Mouse (Mus musculus) embryonic facial prominence, embryonic 10.5 days (tissue): ENCODE measurements around the gene Dohh. TPM values are rescaled to one million over a fixed set of nuclear protein-coding genes. Genes with fewer than 3 reads are reported as not detected.

Experiments
- DNase-seq: peaks from one replicate; pipeline ENCODE4 v3.0.0-alpha.2; 2017; ENCODE audit warnings: low spot score
- H3K27ac ChIP-seq: fragments of 300-500 bp; sonication (generic); replicated peaks from 2 replicates; pipeline ENCODE4 v1.5.1; 2016; ENCODE audit warnings: mild to moderate bottlenecking
- H3K27me3 ChIP-seq: fragments of 300-500 bp; sonication (generic); replicated peaks from 2 replicates; pipeline ENCODE4 v1.6.1; 2016; ENCODE audit warnings: low read depth, mild to moderate bottlenecking; ENCODE audit not compliant: poor library complexity, severe bottlenecking
- H3K36me3 ChIP-seq: fragments of 300-500 bp; sonication (generic); replicated peaks from 2 replicates; pipeline ENCODE4 v1.6.1; 2016; ENCODE audit warnings: mild to moderate bottlenecking, moderate library complexity
- H3K4me1 ChIP-seq: fragments of 300-500 bp; sonication (generic); 2 replicates; pipeline ENCODE4 v1.6.1; 2016
- H3K4me3 ChIP-seq: fragments of 300-500 bp; sonication (generic); 2 replicates; pipeline ENCODE4 v1.5.1; 2016; ENCODE audit warnings: mild to moderate bottlenecking, moderate library complexity
- H3K9me3 ChIP-seq: fragments of 300-500 bp; sonication (generic); 2 replicates; pipeline ENCODE4 v1.6.1; 2016; ENCODE audit warnings: mild to moderate bottlenecking
- WGBS: fragments of 180-500 bp; shearing (Covaris S2); methylation state at CpG from one replicate; pipeline ENCODE4 v1.1.7; 2016; 5-methylcytosine and 5-hydroxymethylcytosine counted together
- polyA plus RNA-seq: library from polyadenylated mRNA; unstranded; fragments of >200 nt; fragmentation: Nextera tagmentation; extraction: Ambion mirVana; gene quantifications from 2 replicates; pipeline ENCODE4 v1.2.1, GENCODE M21; 2016

The Dohh gene
- polyA plus RNA-seq, 1 experiment from 2014 or later: 109 TPM

DNA sequence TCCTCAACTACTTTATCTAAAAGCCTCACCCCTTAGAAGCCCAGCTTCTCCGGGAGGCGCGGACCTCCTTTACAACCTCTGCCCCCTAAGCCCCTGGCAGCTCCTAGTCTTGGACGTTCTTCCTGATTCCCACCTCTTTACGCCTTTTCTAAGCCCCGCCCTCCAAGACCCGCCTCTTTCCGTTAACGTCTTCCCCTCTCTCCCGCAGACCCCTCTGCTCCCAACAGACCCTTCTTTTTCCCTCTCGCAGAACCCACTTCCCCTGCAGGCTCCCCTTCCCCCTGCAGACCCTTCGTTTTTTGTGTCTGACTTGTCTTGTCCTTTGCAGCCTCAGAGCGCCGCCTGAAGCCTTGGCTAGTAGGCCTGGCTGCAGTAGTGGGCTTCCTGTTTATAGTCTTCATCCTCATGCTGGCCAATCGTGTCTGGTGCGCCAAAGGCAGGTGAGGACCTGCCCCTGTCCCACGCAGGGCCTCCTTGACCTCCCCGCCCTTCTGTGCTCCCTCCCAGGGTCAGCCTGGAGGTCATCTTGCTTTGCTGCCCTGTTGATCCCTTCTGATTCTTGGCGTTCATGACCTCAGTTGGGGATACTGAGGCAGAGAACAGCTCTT, 9.3 kb downstream of the Dohh start:
- Histone ChIP-seq H3K9me3 (no peaks in the 10 kb centered on the region), H3K4me3 (peak overlapping the region; percentile 53), H3K27me3 (peaks cover 28% of the 10 kb centered on the region), H3K27ac (peak overlapping the region; percentile 68), H3K36me3 (peaks cover 20% of the 10 kb centered on the region), H3K4me1 (peaks cover 39% of the 10 kb centered on the region)
- DNase-seq: no peak
- 5% methylated on average over 19 of the region's 19 CpGs for WGBS

DNA sequence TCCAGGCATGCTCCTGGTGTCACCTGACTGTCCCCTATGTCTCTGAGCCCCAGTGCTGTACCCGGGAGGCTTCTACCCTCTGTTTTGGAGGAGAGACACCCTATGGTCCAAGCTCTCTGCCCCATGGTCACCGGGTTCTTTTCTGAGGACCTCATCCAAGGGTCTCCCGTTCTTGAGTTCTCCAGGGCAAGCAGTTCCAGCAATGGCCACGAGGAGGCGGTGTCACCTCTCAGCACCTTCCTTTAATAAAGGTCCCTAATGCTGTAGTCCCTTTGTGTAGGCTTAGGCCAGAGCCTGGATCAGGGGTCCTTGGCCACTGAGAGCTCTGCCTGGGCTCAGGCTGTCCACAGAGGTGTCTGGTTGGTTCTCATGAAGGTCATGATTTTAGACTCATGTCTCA, 10.9 kb downstream of the Dohh start:
- DNase-seq: peak; percentile 82
- Histone ChIP-seq H3K4me1 (peaks cover 38% of the 10 kb centered on the region), H3K36me3 (peaks cover 25% of the 10 kb centered on the region), H3K27me3 (peaks cover 39% of the 10 kb centered on the region), H3K9me3 (no peaks in the 10 kb centered on the region), H3K4me3 (no peak overlapping the region), H3K27ac (no peak overlapping the region)
- 14% methylated on average over 5 of the region's 5 CpGs for WGBS

GRCm38 (mm10) chr10:81395865-81396264, 11.6 kb downstream of the Dohh start:
- Histone ChIP-seq H3K27ac (no peak overlapping the region; the same call in 1 of the 2 replicates), H3K4me3 (no peak overlapping the region), H3K9me3 (no peaks in the 10 kb centered on the region), H3K27me3 (peaks cover 46% of the 10 kb centered on the region), H3K36me3 (peaks cover 23% of the 10 kb centered on the region), H3K4me1 (peaks cover 46% of the 10 kb centered on the region)
- DNase-seq: no peak
- WGBS: 90% methylated on average over 4 of the region's 4 CpGs

DNA sequence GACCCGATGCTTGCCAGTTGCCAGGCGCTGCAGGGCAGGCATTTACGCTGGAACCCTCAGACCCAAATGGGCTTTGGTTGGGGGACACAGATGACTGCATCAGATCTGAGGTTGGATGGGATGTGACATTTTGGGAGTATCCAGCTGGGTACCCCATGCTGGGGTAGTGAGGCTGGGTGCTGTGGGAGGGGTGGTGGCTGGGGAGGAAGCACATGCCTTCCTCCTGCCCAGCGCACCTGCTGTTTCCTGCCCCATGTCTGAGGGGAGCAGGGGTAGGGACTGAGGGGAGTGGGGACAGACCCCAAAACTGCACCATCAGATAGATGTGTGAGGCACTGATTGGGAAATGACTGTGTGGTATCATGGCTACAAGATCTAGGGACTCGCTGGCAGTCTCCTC, 12.5 kb downstream of the Dohh start:
- H3K27ac ChIP-seq: no peak overlapping the region
- no peaks in the 10 kb centered on the region for H3K9me3 ChIP-seq
- peaks cover 55% of the 10 kb centered on the region for H3K27me3 ChIP-seq
- no peak for DNase-seq
- peaks cover 17% of the 10 kb centered on the region for H3K36me3 ChIP-seq
- H3K4me3 ChIP-seq: no peak overlapping the region
- H3K4me1 ChIP-seq: peaks cover 54% of the 10 kb centered on the region
- 59% methylated on average over 5 of the region's 5 CpGs for WGBS

GRCm38 (mm10) chr10:81399296-81399695, 15.1 kb downstream of the Dohh start:
- Histone ChIP-seq H3K27me3 (peaks cover 72% of the 10 kb centered on the region), H3K4me1 (peaks cover 61% of the 10 kb centered on the region), H3K27ac (peak overlapping the region; percentile 92), H3K4me3 (no peak overlapping the region), H3K36me3 (peaks cover 15% of the 10 kb centered on the region), H3K9me3 (no peaks in the 10 kb centered on the region)
- WGBS: 54% methylated on average over 5 of the region's 5 CpGs
- DNase-seq: no peak

- H3K36me3 ChIP-seq: peaks cover 20% of the 10 kb centered on the region
- peaks cover 66% of the 10 kb centered on the region for H3K4me1 ChIP-seq
- whole genome bisulfite sequencing: 82% methylated on average over 18 of the region's 18 CpGs
- H3K27me3 ChIP-seq: peaks cover 78% of the 10 kb centered on the region
- H3K27ac ChIP-seq: peak overlapping the region; percentile 92
- H3K4me3 ChIP-seq: peak overlapping the region; percentile 42
- DNase-seq: no peak
- no peaks in the 10 kb centered on the region for H3K9me3 ChIP-seq
These were observed 15.6 kb downstream of the Dohh start for GRCm38 (mm10) chr10:81399798-81400308.

DNA sequence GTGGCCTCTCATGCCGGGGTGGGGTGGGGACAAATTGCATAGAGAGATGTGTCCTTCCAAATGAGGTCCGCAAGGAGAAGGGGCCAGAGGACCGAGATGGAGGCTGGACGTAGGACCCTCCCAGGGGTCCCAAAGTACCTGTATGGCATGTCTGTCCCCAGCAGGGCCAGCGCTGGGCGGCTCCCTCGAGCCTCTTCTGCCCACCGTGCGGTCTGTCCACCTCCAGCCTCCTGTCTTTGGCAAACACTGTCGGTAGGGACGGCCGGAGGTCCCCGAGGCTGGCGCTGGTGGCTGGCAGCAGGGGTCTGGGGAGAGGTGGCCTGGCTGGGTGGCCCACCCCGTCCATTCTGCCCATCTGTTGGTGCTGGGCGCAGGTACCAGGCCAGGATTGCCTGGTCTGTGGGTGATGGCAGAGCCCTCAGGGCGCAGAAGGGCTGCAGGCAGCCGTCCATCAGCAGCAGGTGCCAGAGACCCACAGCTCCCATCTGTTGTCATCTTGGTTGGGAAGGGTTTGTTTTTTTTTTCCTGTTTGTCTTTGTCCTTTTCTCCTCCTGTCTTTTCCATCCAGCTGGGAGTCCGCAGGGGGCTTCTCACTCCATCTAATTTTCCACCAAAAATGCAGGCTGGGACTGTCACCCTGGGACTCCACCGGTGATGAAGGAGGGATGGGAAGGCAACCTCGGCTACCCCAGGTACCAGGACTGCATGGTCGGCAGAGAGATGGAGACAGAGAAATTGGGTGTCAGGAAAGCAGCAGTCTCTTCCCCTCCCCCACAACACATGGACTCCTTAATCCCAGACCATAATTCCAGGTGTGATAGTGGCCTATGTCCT, 16.4 kb downstream of the Dohh start:
- peak overlapping the region; percentile 42 for H3K4me3 ChIP-seq
- 47% methylated on average over 22 of the region's 22 CpGs for WGBS
- peaks cover 85% of the 10 kb centered on the region for H3K27me3 ChIP-seq
- H3K4me1 ChIP-seq: peaks cover 69% of the 10 kb centered on the region
- peaks cover 24% of the 10 kb centered on the region for H3K36me3 ChIP-seq
- DNase-seq: no peak
- no peaks in the 10 kb centered on the region for H3K9me3 ChIP-seq
- H3K27ac ChIP-seq: peak overlapping the region; percentile 92

DNA sequence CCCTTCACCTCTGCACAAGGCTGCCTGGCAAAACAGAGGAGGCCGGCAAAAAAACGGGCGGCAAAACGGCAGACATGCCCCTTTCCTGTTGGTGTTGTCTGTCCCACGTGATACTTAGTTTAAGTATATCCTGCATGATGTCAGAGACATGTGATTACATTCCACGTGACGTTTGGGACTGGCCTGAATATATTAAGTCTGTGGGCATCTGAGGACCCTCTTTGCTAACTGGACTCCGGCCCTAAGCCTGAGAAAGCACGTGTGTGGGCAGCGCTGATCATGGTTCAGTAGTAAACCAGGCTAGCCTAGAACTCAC, 16.9 kb downstream of the Dohh start:
- H3K4me3 ChIP-seq: peak overlapping the region; percentile 42
- no peaks in the 10 kb centered on the region for H3K9me3 ChIP-seq
- H3K27me3 ChIP-seq: peaks cover 91% of the 10 kb centered on the region
- H3K27ac ChIP-seq: peak overlapping the region; percentile 92
- DNase-seq: no peak
- H3K36me3 ChIP-seq: peaks cover 29% of the 10 kb centered on the region
- WGBS: 23% methylated on average over 10 of the region's 10 CpGs
- H3K4me1 ChIP-seq: peaks cover 74% of the 10 kb centered on the region

DNA sequence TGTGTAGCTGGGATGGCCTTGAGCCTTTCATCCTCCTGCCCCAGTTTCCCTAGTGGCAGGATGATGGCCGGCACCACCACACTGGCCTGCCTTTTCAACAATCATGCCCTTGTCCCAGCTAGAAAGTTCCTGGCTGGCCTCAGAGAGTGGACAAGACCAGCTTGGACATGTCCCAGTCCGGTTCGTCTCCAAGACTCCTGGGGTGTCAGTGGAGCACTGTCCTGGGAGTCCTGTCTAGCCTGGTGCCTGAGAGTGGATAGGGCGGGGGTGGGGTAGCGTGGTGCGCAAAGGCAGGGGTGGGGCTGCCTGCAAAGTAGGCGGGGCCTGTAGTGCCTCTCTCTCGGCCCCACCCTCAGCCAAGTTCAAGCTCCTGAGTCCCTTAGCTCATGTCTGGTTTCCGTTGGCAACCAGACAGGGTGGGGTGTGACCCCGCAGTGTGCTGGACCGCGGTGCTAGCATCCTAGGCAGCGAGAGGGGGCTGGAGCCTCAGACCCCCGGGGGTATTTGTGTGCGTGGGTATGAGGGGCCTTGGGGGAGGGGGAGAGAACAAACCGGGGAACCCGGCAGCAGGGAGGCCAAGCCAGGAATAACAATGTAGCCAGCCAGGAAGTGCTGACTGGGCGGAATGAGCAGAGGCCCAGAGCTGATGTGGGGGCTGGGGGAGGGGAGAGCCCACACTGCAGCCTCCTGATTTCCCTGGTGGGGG, 17.4 kb downstream of the Dohh start:
- H3K4me1 ChIP-seq: peaks cover 78% of the 10 kb centered on the region
- peaks cover 29% of the 10 kb centered on the region for H3K36me3 ChIP-seq
- peak overlapping the region; percentile 92 for H3K27ac ChIP-seq
- DNase-seq: peak; percentile 88
- no peaks in the 10 kb centered on the region for H3K9me3 ChIP-seq
- H3K4me3 ChIP-seq: peak overlapping the region; percentile 42
- WGBS: 3% methylated on average over 18 of the region's 18 CpGs
- peaks cover 92% of the 10 kb centered on the region for H3K27me3 ChIP-seq

- peak overlapping the region; percentile 92 for H3K27ac ChIP-seq
- no peaks in the 10 kb centered on the region for H3K9me3 ChIP-seq
- H3K4me1 ChIP-seq: peaks cover 79% of the 10 kb centered on the region
- no peak for DNase-seq
- peaks cover 94% of the 10 kb centered on the region for H3K27me3 ChIP-seq
- peaks cover 29% of the 10 kb centered on the region for H3K36me3 ChIP-seq
- 18% methylated on average over 7 of the region's 7 CpGs for WGBS
- peak overlapping the region; percentile 42 for H3K4me3 ChIP-seq
These were observed 18.1 kb downstream of the Dohh start for GRCm38 (mm10) chr10:81402227-81402765.

GRCm38 (mm10) chr10:81403511-81403910, 19.3 kb downstream of the Dohh start:
- Histone ChIP-seq H3K36me3 (peaks cover 29% of the 10 kb centered on the region), H3K27ac (peak overlapping the region; percentile 92), H3K4me3 (peak overlapping the region; percentile 42), H3K4me1 (peaks cover 89% of the 10 kb centered on the region), H3K27me3 (peaks cover 94% of the 10 kb centered on the region), H3K9me3 (no peaks in the 10 kb centered on the region)
- WGBS: 60% methylated on average over 10 of the region's 10 CpGs
- no peak for DNase-seq

GRCm38 (mm10) chr10:81404082-81404481, 19.9 kb downstream of the Dohh start:
- Histone ChIP-seq H3K36me3 (peaks cover 29% of the 10 kb centered on the region), H3K9me3 (no peaks in the 10 kb centered on the region), H3K4me1 (peaks cover 95% of the 10 kb centered on the region), H3K27me3 (peaks cover 98% of the 10 kb centered on the region), H3K27ac (peak overlapping the region; percentile 49; the same call in 1 of the 2 replicates), H3K4me3 (peak overlapping the region; percentile 28; the same call in 1 of the 2 replicates)
- no peak for DNase-seq
- WGBS: 11% methylated on average over 9 of the region's 9 CpGs
